Mouse (Mus musculus) left cerebral cortex, adult 2 months (tissue): ENCODE measurements around the gene Gabarapl2. TPM values are rescaled to one million over a fixed set of nuclear protein-coding genes. Genes with fewer than 3 reads are reported as not detected.

Experiments
- DNase-seq, 2 experiments: peaks; one replicate each; pipeline ENCODE4 v3.0.0; 2021 to 2022; ENCODE audit warnings: low spot score in 2 of 2, mixed read lengths in 1 of 2; ENCODE audit errors: extremely low spot score in 1 of 2
- H3K27ac ChIP-seq: fragments of 200-600 bp; 2 replicates; pipeline ENCODE4 v1.8.1; 2022
- H3K4me3 ChIP-seq: fragments of 200-600 bp; 2 replicates; pipeline ENCODE4 v1.8.1; 2022
- CTCF ChIP-seq: fragments of 200-600 bp; IDR thresholded peaks from 2 replicates; pipeline ENCODE4 v1.8.1; 2022; ENCODE audit warnings: antibody characterized with exemption, mild to moderate bottlenecking, moderate library complexity
- intact Hi-C: fragments of 180-260 bp; cut with DNase I; formaldehyde crosslinking; loops from one replicate; pipeline ENCODE4 v1.15.1; 2025
- long read RNA-seq, 2 experiments: library from polyadenylated mRNA; stranded (forward); transcript quantifications; one replicate each; pipeline ENCODE4 v2.0.0; 2021; ENCODE audit warnings: borderline mapping rate in 2 of 2
- total RNA-seq, 2 experiments: library from RNA; stranded (reverse); gene quantifications; 2 replicates each; pipeline ENCODE4 v1.2.3; 2021

Gene Gabarapl2
- 100 to 1,000 TPM; 209 to 211 TPM for total RNA-seq
- long read RNA-seq, experiment 1, transcript Gabarapl2-201 (4 exons, 1,677 nt), result major isoform, 127 of 132 reads
- long read RNA-seq, experiment 1, partial matches to known transcripts, result 3 of 132 reads
- long read RNA-seq, experiment 1, other reads (novel, unspliced or antisense), result 2 of 132 reads
- long read RNA-seq, experiment 2, transcript Gabarapl2-201 (4 exons, 1,677 nt), result major isoform, 92 of 100 reads
- long read RNA-seq, experiment 2, partial matches to known transcripts, result 3 of 100 reads
- long read RNA-seq, experiment 2, other reads (novel, unspliced or antisense), result 4 of 100 reads

DNA sequence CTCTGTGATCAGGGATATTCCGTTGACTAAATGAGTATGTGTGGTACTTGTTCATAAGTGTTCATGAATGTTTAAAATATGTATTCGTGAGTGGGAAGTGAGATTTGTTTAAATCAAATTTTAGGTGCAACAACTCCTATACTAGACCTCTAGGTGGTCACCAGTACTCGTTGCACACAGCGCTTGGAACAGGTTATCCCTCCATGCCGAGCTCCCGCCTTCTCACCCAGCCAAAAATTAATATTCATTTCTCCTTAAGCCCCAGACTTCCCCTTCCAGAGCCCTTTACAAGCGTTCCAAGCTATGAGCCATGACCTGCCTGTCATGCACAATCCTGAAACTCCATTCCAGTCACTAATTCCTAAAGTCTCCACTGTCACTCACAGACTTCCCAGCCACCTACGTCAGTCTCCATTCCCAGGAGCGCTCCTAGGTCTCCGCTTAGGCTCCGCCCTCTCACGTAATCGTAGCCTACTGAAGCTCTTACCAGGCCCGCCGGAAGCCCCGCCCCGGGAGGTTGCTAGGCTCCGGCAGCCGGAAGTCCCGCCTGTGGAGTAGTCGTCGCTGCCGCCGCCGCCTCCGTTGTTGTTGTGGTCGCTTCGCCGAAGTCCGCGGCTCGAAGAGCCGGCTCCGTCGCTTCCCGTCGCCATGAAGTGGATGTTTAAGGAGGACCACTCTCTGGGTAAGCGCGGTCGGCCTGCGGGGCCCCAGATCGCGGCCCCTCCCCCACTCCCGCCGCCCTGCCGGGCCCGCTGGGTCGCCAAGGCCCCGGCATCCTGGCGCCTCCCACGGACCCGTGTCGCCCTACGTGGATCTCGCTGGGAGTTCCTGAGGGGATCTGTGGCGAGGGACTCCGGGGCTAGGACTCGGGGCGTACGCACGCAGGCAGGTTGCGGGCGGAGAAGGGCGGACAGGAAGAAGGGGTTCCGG lies at the start of gene Gabarapl2:
Gene Gabarapl2, plus strand, starts transcription at position 533 of the 930 bp plus-strand sequence.
- peak within 1 kb of the TSS; percentile 90 for H3K27ac ChIP-seq
- TF ChIP-seq CTCF, result peak; percentile 10; the same call in 1 of the 2 replicates
- intact Hi-C loops, result loop anchor here (5.0 kb wide), 1 partner anchor 52 kb away; the partner anchor contains the start of gene Adat1
- DNase-seq, result peak; percentile 96 to 97
- H3K4me3 ChIP-seq, result peak within 1 kb of the TSS; percentile 74

DNA sequence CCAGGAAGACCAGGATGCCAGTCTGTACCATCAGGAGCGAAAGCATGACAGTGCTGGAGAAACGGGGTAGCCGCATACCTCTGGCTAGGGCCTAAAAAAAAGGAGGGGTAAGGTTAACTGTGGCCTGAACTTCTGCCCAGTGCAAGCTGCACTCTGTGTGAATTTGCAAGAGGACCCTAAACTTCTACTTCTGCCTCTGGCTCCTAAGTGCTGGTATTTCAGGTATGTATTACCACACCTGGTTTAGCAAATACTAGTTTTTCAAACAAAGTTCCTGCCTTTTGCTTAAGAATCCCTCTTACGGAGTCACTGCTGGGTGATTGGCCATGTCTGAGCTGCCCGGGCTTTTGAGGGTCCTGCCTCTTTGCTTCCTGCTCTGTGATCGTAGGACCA lies 49.6 kb upstream of the Gabarapl2 start:
- Histone ChIP-seq H3K4me3 (no peak overlapping the region), H3K27ac (no peak overlapping the region)
- DNase-seq, result no peak
- TF ChIP-seq CTCF, result no peak
- intact Hi-C loops, result no loop called here

DNA sequence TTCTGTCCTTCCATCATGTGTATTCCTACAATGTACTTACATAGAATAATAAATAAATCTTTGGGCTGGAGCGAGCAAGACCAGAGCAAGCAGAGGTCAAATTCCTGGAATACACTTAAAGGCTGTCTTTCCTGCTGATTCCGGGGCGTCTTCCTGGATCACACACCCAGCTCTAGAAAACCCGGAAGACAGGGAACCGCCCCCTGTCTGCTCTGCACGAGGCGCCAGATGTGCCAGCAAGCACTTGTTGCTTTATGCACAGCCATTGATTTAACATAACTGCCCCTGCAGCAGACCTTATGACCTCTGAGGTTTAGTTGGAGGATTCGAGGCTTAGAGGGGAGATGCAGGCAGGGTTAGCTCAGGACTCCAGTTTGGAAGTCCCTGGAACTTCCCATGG lies 48.5 kb upstream of the Gabarapl2 start:
- DNase-seq, result no peak

DNA sequence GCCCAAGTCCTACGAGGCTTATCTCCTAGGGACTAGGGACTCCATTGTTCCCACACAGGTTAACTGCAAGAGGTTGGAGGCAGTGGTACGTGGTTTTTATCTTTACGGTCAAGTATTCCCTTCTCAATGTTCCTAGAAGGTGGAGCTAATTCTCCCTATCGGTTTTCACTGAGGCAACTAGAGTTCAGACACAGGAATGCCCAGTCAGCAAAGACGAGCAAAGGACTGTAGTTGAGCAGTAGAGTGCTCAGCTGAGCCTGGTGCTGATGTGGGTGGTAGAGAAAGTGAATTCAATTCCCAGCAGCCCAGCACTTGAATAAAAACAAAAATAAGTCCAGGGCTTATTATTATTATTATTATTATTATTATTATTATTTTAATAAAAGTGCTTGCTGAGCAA lies 47.9 kb upstream of the Gabarapl2 start:
- DNase-seq, result no peak
- Histone ChIP-seq H3K4me3 (no peak overlapping the region), H3K27ac (no peak overlapping the region)
- intact Hi-C loops, result no loop called here
- no peak for TF ChIP-seq CTCF

More for the DNA sequence above, 48.5 kb upstream of the Gabarapl2 start:
- TF ChIP-seq CTCF, result no peak
- no peak overlapping the region for H3K4me3 ChIP-seq
- intact Hi-C loops, result no loop called here
- H3K27ac ChIP-seq, result no peak overlapping the region

DNA sequence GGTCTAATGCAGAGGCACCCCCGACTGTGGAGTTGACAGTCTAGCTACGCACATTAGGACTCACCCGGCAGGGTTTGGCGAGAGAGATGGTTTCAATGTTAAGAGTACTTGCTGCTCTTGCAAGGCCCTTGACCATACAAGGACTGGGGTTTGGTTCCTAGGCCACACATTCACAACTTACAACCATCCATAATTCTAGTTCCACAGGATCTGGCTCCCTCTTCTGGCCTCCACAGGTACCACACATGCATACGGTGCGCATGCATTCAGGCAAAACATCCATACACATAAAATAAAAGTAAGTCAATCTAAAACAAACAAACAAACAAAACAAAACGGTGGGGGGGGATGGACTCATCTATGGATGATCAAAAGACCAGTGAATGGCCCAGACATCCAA lies 45.5 kb upstream of the Gabarapl2 start:
- TF ChIP-seq CTCF, result no peak; the same call in none of the 2 replicates
- intact Hi-C loops, result no loop called here
- no peak for DNase-seq
- no peak overlapping the region for H3K4me3 ChIP-seq
- H3K27ac ChIP-seq, result no peak overlapping the region

DNA sequence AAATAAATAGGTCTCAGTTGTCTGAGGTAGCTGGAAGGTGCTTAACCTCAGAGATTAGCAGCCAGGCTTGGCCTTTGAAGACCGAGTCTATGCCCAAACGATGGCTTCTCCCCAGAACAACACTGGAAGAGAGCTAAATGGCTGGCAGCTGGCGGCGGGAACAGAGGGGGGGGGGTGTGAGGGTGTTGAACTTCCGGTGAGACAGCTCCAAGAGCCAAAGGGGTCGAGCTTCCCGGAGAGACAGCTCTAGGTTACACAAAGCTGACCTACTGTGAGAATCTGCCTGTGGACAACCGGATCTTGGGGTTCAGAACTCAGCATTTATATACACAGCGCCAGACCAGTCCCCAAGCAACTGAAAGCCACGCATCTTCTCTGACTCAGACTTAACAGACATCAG lies 41.9 kb upstream of the Gabarapl2 start:
- DNase-seq, result no peak

DNA sequence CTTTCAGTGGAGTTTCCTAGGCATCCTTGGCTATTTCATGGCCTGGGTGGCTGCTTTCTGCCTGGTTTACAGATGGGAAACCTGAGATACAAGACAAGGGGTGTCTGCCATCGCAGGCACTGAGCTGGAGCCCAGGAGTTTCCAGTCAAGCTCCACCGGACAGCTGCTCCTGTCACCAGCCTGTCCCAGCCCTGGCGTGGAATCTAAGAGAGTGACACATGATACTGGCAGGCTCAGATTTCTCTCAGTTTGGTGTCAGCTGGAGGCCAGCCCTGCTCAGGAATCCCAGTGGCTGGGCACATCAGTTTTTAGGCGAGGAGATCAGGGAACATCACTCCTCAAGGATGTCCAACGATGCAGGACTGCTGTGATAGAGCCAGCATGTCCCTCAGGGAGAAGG lies 38.4 kb upstream of the Gabarapl2 start:
- no peak for TF ChIP-seq CTCF
- Histone ChIP-seq H3K4me3 (no peak overlapping the region), H3K27ac (no peak overlapping the region)
- DNase-seq, result no peak
- intact Hi-C loops, result no loop called here

More for the DNA sequence above, 41.9 kb upstream of the Gabarapl2 start:
- Histone ChIP-seq H3K4me3 (no peak overlapping the region), H3K27ac (no peak overlapping the region)
- TF ChIP-seq CTCF, result no peak
- intact Hi-C loops, result no loop called here

DNA sequence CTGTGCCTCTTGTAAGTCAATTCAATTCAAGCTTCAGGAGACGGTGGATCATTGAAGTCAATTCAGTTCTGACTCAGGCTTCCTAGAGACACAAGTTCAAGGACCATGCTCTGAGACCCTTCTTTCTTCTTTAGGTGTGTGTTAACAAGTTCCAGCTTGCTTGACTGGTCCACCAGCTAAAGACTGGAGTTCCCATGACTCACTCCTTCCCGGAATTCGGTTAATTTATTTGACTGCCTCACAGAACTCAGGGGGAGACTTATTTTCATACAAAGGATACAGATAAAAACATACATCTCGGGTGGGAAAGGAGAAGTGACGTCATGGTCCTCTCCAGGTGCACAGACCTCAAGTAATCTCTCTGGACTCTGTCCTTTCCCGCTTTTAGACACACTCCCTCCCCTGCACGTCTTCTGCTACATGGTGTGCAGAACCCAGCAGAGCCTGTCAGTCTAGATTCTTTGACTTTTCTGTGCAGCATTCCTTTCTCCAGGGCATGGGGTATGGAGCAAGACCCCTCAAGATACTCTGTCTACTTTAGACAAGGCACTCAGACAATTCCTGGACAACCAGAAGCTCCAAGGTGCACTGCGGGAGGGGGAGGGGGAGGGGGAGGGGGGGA lies 34.9 kb upstream of the Gabarapl2 start:
- DNase-seq, result no peak
- TF ChIP-seq CTCF, result no peak
- intact Hi-C loops, result no loop called here
- no peak overlapping the region for H3K4me3 ChIP-seq
- no peak overlapping the region for H3K27ac ChIP-seq

DNA sequence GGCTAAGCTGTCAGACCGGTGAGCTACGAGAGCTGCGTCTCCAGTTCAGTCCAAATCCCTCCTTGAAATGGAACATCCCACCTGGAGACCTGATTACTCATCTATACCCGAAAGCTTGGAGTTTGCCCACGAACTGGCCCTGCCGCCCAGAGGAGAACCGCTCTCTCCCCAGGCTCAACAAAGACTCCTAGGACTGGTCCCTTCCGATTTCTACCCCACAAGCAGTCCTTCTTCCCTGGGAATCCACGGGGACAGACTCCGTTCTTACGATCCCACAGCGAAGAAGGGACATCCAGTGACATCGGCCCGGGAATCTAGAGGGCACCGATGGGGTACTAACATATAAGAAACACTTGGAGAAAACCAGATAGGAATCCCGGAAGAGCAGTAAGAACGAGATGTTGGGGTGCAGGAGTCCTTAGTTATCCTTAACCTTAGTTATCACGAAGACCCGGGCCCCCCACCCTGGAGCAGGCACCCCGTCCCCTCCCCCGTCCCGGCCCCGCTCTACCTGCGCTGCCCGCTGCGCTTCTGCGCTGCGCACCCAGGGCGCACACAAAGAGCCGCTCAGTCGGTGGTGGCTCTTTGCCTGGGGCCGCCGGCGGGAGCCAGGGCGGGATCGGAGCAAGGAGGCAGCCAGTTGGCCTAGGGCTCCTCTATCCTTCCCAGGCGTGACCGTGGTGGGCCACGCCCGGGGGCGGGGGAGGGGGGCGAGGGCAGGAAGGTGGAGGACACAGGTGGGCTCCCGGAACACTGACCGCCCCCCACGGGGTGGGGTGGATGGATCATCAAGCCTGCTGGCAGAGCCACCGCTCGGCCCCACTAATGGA lies 30.7 kb upstream of the Gabarapl2 start, which contains the start of gene Chst5:
Gene Chst5, minus strand, starts transcription at position 827 of the 830 bp plus-strand sequence.
- no peak within 1 kb of the TSS for H3K27ac ChIP-seq
- intact Hi-C loops, result no loop called here
- TF ChIP-seq CTCF, result no peak

DNA sequence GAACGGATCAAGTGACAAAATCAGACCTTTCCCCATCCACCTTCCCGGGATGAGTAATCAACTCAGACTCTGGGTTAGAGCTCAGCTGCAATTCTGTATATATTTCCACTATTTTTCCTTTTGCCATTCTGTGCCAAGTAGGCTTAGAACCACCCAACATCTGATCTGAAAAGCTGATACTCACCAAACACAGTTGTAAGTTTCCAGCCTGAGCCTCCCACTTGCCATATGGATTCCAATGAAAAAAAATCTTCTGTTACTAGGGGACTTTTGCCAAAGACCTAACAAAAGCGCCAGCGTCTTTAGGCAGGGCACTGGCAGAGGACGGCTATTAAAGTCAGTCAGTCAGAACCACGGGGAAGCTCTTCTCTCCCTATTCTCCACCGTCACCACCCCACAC lies 28.9 kb upstream of the Gabarapl2 start:
- no peak overlapping the region for H3K27ac ChIP-seq
- intact Hi-C loops, result no loop called here
- H3K4me3 ChIP-seq, result no peak overlapping the region
- no peak for TF ChIP-seq CTCF
- no peak for DNase-seq

More for the DNA sequence above, 30.7 kb upstream of the Gabarapl2 start, which contains the start of gene Chst5:
- no peak for DNase-seq
- peak within 1 kb of the TSS; percentile 16; the same call in 1 of the 2 replicates for H3K4me3 ChIP-seq
